Mouse (Mus musculus) cerebellum, adult 2 months (tissue): ENCODE measurements around the gene Eya4.

Source experiments
- CTCF ChIP-seq: fragments of 200-500 bp; IDR thresholded peaks from 2 replicates; pipeline ENCODE4 v1.5.1; 2011; ENCODE audit warnings: low read depth, mild to moderate bottlenecking, control low read depth, low read length, moderate library complexity, borderline replicate concordance; ENCODE audit not compliant: insufficient read depth
- POLR2A ChIP-seq: fragments of 200-500 bp; IDR thresholded peaks from 2 replicates; pipeline ENCODE4 v1.6.1; 2011; ENCODE audit warnings: low read length, control low read depth, borderline replicate concordance; ENCODE audit not compliant: insufficient read depth

- no peak for TF ChIP-seq POLR2A
- no peak for TF ChIP-seq CTCF
Observed at GRCm38 (mm10) chr10:23270502-23270901, 80.1 kb downstream of the Eya4 start.
